Comparison of ENCODE assay signal across 8 mouse cellular contexts in genomic region chr11:30266691-30267035, GRCm38 (mm10). TPM values are rescaled to one million over a fixed set of nuclear protein-coding genes. Genes with fewer than 3 reads are reported as not detected.
A peak's percentile ranks its signal among the peaks of the same experiment; 100 is the strongest.
DNase-seq lines count a peak whose midpoint lies in the region; ATAC-seq and TF ChIP-seq lines count a peak whose summit lies in the region.

No protein-coding gene starts in this region.

- H3K27me3 ChIP-seq in erythroblast, embryonic 14.5 days (ENCODE audit: control insufficient read depth), result peaks cover 67% of the 10 kb centered on the region
- no peaks in the 10 kb centered on the region for H3K27me3 ChIP-seq in testis, adult 2 months (ENCODE audit: control insufficient read depth, insufficient read depth, low read length)
- peaks cover 33% of the 10 kb centered on the region for H3K27me3 ChIP-seq in liver, embryonic 11.5 days (replicated peaks; ENCODE audit: control insufficient read depth, insufficient read depth, low read length)
- H3K27me3 ChIP-seq in stomach, embryonic 16.5 days (ENCODE audit: control insufficient read depth, insufficient read depth, low read length), result no peaks in the 10 kb centered on the region

- H3K4me1 ChIP-seq in erythroblast, embryonic 14.5 days (ENCODE audit: control insufficient read depth), result peaks cover 13% of the 10 kb centered on the region
- H3K4me1 ChIP-seq in testis, adult 2 months (ENCODE audit: control insufficient read depth, insufficient read depth, low read length), result peaks cover 4% of the 10 kb centered on the region
- peaks cover 2% of the 10 kb centered on the region for H3K4me1 ChIP-seq in liver, embryonic 11.5 days (replicated peaks; ENCODE audit: control insufficient read depth, insufficient read depth, low read length)
- H3K4me1 ChIP-seq in stomach, embryonic 16.5 days (ENCODE audit: control insufficient read depth, insufficient read depth, low read length), result peaks cover 11% of the 10 kb centered on the region

- H3K36me3 ChIP-seq in erythroblast, embryonic 14.5 days (ENCODE audit: control insufficient read depth), result no peaks in the 10 kb centered on the region
- no peaks in the 10 kb centered on the region for H3K36me3 ChIP-seq in testis, adult 2 months (ENCODE audit: control insufficient read depth, insufficient read depth, low read length)
- no peaks in the 10 kb centered on the region for H3K36me3 ChIP-seq in liver, embryonic 11.5 days (ENCODE audit: control insufficient read depth, insufficient read depth, low read length)
- no peaks in the 10 kb centered on the region for H3K36me3 ChIP-seq in stomach, embryonic 16.5 days (ENCODE audit: control insufficient read depth, insufficient read depth, low read length)

- H3K9ac ChIP-seq in liver, embryonic 11.5 days (ENCODE audit: low read depth, low read length), result peak overlapping the region; percentile 73; the same call in 1 of the 2 replicates
- peak overlapping the region; percentile 94 for H3K9ac ChIP-seq in stomach, embryonic 16.5 days (ENCODE audit: low read length)

- peak overlapping the region; percentile 53 for H3K4me3 ChIP-seq in erythroblast, embryonic 14.5 days (replicated peaks)
- H3K4me3 ChIP-seq in testis, adult 2 months (ENCODE audit: control insufficient read depth, low read depth, low read length), result peak overlapping the region; percentile 90
- peak overlapping the region; percentile 74 for H3K4me3 ChIP-seq in liver, embryonic 11.5 days (ENCODE audit: low read depth, low read length)
- peak overlapping the region; percentile 90 for H3K4me3 ChIP-seq in stomach, embryonic 16.5 days (replicated peaks; ENCODE audit: low read length)

- peak overlapping the region; percentile 96 for H3K4me2 ChIP-seq in liver, embryonic 11.5 days
- H3K4me2 ChIP-seq in stomach, embryonic 16.5 days (ENCODE audit: low read depth, low read length), result peak overlapping the region; percentile 77

- ATAC-seq in erythroblast, adult 5-6 weeks (replicated peaks; ENCODE audit: low FRiP score, poor library complexity, severe bottlenecking), result no peak
- ATAC-seq in liver, embryonic 11.5 days (replicated peaks; ENCODE audit: low FRiP score), result no peak
- ATAC-seq in stomach, embryonic 16.5 days (ENCODE audit: insufficient read depth, low FRiP score), result no peak

- WGBS in liver, embryonic 11.5 days, result 16% methylated on average over 7 of the region's 7 CpGs
- WGBS in stomach, embryonic 16.5 days, result 7% methylated on average over 7 of the region's 7 CpGs

- H3K9me3 ChIP-seq in erythroblast, embryonic 14.5 days (ENCODE audit: control insufficient read depth, low read length), result no peaks in the 10 kb centered on the region; the same call in 1 of the 2 replicates
- H3K9me3 ChIP-seq in liver, embryonic 11.5 days (ENCODE audit: control insufficient read depth, low read length), result no peaks in the 10 kb centered on the region
- no peaks in the 10 kb centered on the region for H3K9me3 ChIP-seq in stomach, embryonic 16.5 days (replicated peaks; ENCODE audit: control insufficient read depth, low read length)

- no peak for DNase-seq in testis, postnatal 14 days (ENCODE audit: low spot score)
- no peak for DNase-seq in liver, embryonic 11.5 days (ENCODE audit: low spot score)
- no peak for DNase-seq in left cerebral cortex, adult 11 months (ENCODE audit: low spot score)
- no peak for DNase-seq in kidney, adult 18-20 months

- TF ChIP-seq POLR2A in testis, adult 2 months (IDR thresholded peaks at IDR 0.05; ENCODE audit: control insufficient read depth, low read depth, low read length), result no peak

- H3K27ac ChIP-seq in testis, adult 2 months (ENCODE audit: control insufficient read depth, insufficient read depth, low read depth, low read length), result peak overlapping the region; percentile 65
- H3K27ac ChIP-seq in liver, embryonic 11.5 days (ENCODE audit: low read depth, low read length), result no peak overlapping the region
- H3K27ac ChIP-seq in stomach, embryonic 16.5 days (ENCODE audit: low read length), result peak overlapping the region; percentile 93

- no peak for TF ChIP-seq CTCF in testis, adult 2 months (IDR thresholded peaks at IDR 0.05; ENCODE audit: control insufficient read depth, insufficient read depth, insufficient replicate concordance, low read depth, low read length)

RNA-seq across cellular contexts. Expression of gene Sptbn1, which starts 1.3 kb away (rescaled TPM):
- polyA plus RNA-seq in erythroblast, embryonic 14.5 days (2012), result 0.02 and 0.03 TPM in 2 replicates
- total RNA-seq in erythroblast, adult 5-6 weeks (2015; ENCODE audit: low replicate concordance), result 21.9 and 28.4 TPM in 2 replicates
- total RNA-seq in erythroblast, adult 5-6 weeks (2017; ENCODE audit: low replicate concordance), result 22.6 and 27.8 TPM in 2 replicates
- polyA plus RNA-seq in testis, adult 2 months (2012; rRNA removed), result 18.3 and 21.8 TPM in 2 replicates
- 43.7 and 45.8 TPM in 2 replicates for polyA plus RNA-seq in liver, embryonic 11.5 days (2014; fragmentation: Nextera tagmentation; extraction: Ambion mirVana)
- 106 and 110 TPM in 2 replicates for polyA plus RNA-seq in stomach, embryonic 16.5 days (2015; fragmentation: Nextera tagmentation; extraction: Ambion mirVana)

Comparison
In these comparisons a context has a peak if more than half of its experiments do, and no peak if none do; other contexts are left out.
1. RNA of gene Sptbn1, which starts 1.3 kb away (polyA plus RNA-seq): 106 to 110 TPM in stomach, embryonic 16.5 days, 43.7 to 45.8 TPM in liver, embryonic 11.5 days and 18.3 to 21.8 TPM in testis, adult 2 months; 0.02 to 0.03 TPM in erythroblast, embryonic 14.5 days; every median in the first group is over 10 times any median in the second.
2. Peak in every context shown above with its lines, with median percentiles within 50 percentile points of each other: H3K4me3 ChIP-seq.